Mouse (Mus musculus): ENCODE measurements at regions not wholly inside any gene's neighbourhood (a gene's known extent, or its start where the extent isn't known, plus 50 kb on each side); places are given as distances from the start of the nearest gene placed in this dataset.
"Not testable (repeated sequence)": the region's sequence is repeated elsewhere in the genome, so short reads cannot be mapped to it uniquely, and the experiment has no call there.

DNA sequence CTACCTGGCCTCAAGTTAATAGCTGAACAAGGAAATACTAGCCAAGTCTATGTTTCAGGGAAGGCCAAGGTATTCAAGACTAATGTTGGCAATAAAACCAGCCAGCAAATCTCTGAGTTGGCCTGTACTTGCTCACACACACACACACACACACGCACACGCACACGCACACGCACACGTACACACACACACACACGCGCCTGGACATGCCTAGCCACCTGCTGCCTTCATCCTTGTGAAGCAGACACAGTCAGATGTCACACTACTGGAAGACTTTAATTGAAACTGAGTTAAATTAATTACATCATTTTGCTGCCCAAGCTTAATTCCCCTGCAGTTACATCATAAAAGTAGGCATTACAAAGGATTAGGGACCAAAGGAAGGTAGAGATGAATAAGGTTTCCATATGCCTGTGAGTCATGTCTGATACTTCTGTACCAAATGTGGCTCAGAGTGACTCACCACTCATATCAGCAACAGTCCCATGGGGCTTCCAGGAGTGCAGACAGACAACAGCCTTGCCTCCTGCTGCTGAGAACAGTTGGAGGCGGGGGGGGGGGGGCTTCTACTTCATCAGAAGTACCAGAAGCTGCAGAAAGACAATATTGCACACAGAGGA is 141.7 kb upstream of the Rgma start:
- WGBS = 90% methylated on average over 8 of the region's 8 CpGs
- no peak for ATAC-seq (ENCODE audit: low FRiP score)
- H3K27me3 ChIP-seq (replicated peaks) = no peaks in the 10 kb centered on the region
- H3K4me1 ChIP-seq = no peaks in the 10 kb centered on the region
- no peak overlapping the region for H3K4me3 ChIP-seq (replicated peaks)
- H3K36me3 ChIP-seq = no peaks in the 10 kb centered on the region
- H3K9ac ChIP-seq (replicated peaks) = no peak overlapping the region
- H3K27ac ChIP-seq (replicated peaks) = no peak overlapping the region
- no peak overlapping the region for H3K4me2 ChIP-seq
- H3K9me3 ChIP-seq (replicated peaks) = no peaks in the 10 kb centered on the region

DNA sequence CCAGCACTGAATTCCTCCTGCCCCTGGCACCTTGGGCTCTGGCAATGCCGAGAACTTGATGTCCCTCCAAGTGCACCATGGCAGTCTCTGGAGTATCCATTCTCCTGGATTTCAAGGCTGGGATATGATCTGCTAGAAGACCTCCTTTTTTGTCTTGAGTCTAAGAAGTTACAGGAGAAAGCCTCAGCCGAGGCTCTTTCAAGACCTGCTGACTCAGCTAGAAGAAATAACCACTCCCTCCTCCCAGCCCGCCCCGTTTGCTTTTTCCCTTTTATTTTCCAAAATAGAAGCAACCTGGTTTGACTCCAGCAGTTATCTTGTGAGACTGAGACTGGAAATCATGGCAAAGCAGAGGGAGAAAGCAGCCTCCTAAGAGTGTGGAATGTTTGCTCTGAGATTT is 136.8 kb upstream of the Rgma start:
- no peak overlapping the region for H3K9ac ChIP-seq (replicated peaks)
- no peak overlapping the region for H3K4me2 ChIP-seq
- H3K4me3 ChIP-seq (replicated peaks) = no peak overlapping the region
- no peaks in the 10 kb centered on the region for H3K27me3 ChIP-seq (replicated peaks)
- no peak overlapping the region for H3K27ac ChIP-seq (replicated peaks)
- 22% methylated on average over 4 of the region's 4 CpGs for WGBS
- H3K4me1 ChIP-seq = no peaks in the 10 kb centered on the region
- ATAC-seq (ENCODE audit: low FRiP score) = no peak
- no peaks in the 10 kb centered on the region for H3K36me3 ChIP-seq
- no peaks in the 10 kb centered on the region for H3K9me3 ChIP-seq (replicated peaks)

DNA sequence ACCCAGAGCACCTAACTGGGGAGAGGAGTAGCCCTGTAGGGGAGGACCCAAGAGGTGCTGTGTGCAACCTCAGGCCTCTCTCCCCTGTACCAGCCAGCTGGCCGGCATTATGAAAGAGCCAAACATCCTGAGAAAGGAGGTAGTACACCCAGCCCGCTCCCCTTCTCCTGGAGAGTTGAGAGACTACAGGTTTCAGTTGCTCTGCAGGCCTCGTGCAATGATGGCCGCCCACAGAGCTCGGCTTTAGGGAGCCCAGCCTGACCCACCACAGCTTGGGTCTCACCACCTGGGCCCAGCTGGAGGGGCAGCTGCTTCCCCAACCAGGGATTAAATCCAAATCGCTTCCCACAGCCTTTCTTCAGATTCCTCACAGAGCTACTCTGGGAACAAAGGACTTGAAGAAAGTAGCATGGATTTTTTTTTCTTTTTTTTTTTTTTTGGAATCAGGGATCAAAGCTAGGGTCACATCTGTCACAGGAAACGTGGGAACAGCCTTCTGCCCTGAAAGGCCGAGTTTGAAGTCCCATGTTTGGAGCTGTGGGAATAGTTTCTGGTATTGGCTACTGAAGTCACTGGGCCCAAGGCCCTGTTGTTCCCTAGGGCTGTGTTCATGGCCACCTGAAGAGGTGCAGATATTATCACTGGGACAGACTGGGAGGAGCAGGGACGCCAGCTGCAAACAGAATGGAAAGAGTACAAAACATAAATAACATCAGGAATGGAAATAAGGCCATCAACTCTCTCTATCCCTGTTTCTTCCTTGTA is 131.5 kb upstream of the Rgma start:
- Histone ChIP-seq H3K4me2 (no peak overlapping the region), H3K4me1 (no peaks in the 10 kb centered on the region), H3K9me3 (replicated peaks) (no peaks in the 10 kb centered on the region), H3K36me3 (no peaks in the 10 kb centered on the region), H3K27ac (replicated peaks) (no peak overlapping the region), H3K9ac (replicated peaks) (no peak overlapping the region), H3K27me3 (replicated peaks) (no peaks in the 10 kb centered on the region), H3K4me3 (replicated peaks) (no peak overlapping the region)
- no peak for ATAC-seq (ENCODE audit: low FRiP score)
- 58% methylated on average over 9 of the region's 9 CpGs for WGBS

DNA sequence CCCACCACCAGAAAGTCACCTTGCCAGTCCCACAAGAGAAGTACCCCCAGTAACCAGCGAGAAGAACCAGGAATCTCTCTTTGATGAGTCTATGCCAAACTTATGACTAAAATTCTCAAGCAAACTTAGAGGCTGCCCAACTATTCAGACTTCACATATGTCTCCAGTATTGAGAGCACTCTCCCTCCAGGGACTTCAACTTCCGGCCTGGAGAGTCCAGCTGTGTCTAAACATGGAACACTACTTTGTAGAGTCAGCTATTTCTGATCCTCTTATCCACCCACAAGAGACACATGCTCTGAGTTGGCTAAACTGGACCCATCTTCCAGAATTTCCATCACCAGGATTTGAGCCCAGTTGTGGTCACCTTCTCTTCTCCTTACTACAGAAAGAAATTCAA is 129.9 kb upstream of the Rgma start:
- Histone ChIP-seq H3K36me3 (no peaks in the 10 kb centered on the region), H3K4me2 (no peak overlapping the region), H3K27me3 (replicated peaks) (no peaks in the 10 kb centered on the region), H3K4me1 (peaks cover 1% of the 10 kb centered on the region; the same call in 1 of the 2 replicates), H3K9ac (replicated peaks) (no peak overlapping the region), H3K4me3 (replicated peaks) (no peak overlapping the region), H3K9me3 (replicated peaks) (no peaks in the 10 kb centered on the region), H3K27ac (replicated peaks) (no peak overlapping the region)
- 92% methylated on average over 2 of the region's 2 CpGs for WGBS
- no peak for ATAC-seq (ENCODE audit: low FRiP score)

DNA sequence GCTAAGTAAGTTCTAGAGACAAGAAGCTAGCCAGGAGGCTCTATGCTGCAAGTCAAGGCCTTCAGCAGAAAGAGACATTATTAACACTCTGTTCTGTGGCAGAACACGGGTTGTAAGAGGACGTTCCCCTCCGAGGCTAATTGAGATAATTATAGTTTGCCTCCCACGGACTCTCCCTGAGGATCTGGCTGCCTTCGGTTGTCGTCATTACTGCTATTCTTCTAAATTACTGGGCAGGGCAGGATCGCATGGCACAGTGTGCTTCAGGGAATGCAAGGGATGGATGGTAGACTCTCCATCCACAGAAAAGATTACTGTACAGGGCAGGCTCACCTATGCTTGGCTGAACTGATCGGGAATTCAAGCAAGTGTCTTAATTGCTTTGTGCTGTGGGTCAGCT is 124.7 kb upstream of the Rgma start:
- 24% methylated on average over 8 of the region's 8 CpGs for WGBS
- Histone ChIP-seq H3K36me3 (no peaks in the 10 kb centered on the region), H3K27ac (replicated peaks) (no peak overlapping the region), H3K9me3 (replicated peaks) (no peaks in the 10 kb centered on the region), H3K4me3 (replicated peaks) (no peak overlapping the region), H3K9ac (replicated peaks) (no peak overlapping the region), H3K27me3 (replicated peaks) (no peaks in the 10 kb centered on the region), H3K4me2 (no peak overlapping the region), H3K4me1 (peaks cover 3% of the 10 kb centered on the region; the same call in 1 of the 2 replicates)
- no peak for ATAC-seq (ENCODE audit: low FRiP score)

DNA sequence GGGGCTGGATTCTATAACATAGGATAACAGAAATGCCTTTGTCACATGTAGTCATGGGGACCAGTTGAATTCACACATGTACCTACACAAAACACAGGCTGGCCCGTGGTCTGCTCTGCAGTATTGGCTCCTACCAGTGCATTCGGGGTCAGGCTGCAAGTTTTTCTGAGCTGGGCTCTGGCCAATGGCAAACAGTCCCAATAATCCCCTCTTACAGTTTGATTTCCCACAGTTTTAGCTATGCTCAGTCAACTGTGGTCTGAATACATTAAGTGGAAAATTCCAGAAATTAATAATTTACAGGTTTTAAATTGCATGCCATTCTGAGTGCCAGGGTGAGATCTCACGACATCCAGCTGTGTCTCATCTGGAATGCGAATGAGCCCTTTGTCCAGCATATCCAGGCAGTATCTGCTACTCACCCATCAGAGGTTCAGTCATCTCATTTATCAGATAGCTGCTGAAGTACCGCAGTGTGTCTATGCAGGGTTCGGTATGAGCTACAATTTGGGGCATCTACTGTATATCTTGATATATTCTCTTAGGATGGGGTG is 124.0 kb upstream of the Rgma start:
- Histone ChIP-seq H3K27ac (replicated peaks) (no peak overlapping the region), H3K27me3 (replicated peaks) (no peaks in the 10 kb centered on the region), H3K9ac (replicated peaks) (no peak overlapping the region), H3K36me3 (no peaks in the 10 kb centered on the region), H3K4me2 (no peak overlapping the region), H3K4me3 (replicated peaks) (no peak overlapping the region), H3K4me1 (peaks cover 3% of the 10 kb centered on the region; the same call in 1 of the 2 replicates), H3K9me3 (replicated peaks) (no peaks in the 10 kb centered on the region)
- WGBS = 72% methylated on average over 6 of the region's 6 CpGs
- no peak for ATAC-seq (ENCODE audit: low FRiP score)

DNA sequence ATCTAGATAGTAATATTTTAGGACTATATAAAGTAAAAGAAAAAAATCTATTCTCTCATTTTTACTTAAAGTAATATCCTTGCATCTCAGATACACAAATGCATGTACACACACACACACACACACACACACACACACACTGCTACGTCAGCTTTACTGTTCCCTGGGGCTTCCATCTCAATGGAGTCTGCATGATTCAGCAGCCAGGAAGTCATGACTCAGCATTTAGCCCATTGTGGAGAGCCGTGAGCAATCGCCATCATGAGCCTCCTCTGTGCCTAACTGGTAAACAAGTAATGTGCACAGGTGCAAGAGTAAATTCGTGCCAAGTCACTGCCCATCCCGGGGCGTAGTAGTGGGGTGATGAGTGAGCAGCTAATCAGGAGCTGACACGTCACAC is 120.3 kb upstream of the Rgma start:
- not testable (repeated sequence) for H3K9ac ChIP-seq (replicated peaks); ATAC-seq (ENCODE audit: low FRiP score); H3K27ac ChIP-seq (replicated peaks); H3K4me1 ChIP-seq; H3K27me3 ChIP-seq (replicated peaks); H3K4me3 ChIP-seq (replicated peaks); H3K36me3 ChIP-seq; H3K9me3 ChIP-seq (replicated peaks); H3K4me2 ChIP-seq
- WGBS = 80% methylated on average over 7 of the region's 7 CpGs

DNA sequence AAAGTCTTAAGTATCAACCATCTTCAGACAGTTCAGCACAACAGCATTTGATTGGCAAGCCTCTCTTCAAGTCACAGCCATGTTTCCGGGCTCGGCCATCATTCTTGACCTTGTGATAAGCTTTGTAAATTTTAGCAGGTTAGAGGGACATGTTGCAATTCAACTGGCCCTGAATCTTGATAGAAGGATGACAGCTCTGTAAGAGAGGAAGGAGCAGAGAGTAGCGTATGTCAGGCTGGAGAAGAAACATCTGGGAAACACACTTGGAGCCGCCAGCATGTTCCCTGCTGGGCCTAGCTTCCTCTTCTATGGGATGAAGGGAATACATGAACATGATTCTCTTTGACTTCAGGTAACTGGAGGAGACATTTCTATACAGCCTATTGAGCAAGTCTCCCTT is 115.2 kb upstream of the Rgma start:
- Histone ChIP-seq H3K27me3 (replicated peaks) (no peaks in the 10 kb centered on the region), H3K4me1 (0 out of 2 replicates have a peak, but pooled peaks cover 6% of the 10 kb centered on the region), H3K4me2 (no peak overlapping the region), H3K9ac (replicated peaks) (no peak overlapping the region), H3K27ac (replicated peaks) (no peak overlapping the region), H3K36me3 (no peaks in the 10 kb centered on the region), H3K4me3 (replicated peaks) (no peak overlapping the region), H3K9me3 (replicated peaks) (no peaks in the 10 kb centered on the region)
- WGBS = 93% methylated on average over 4 of the region's 4 CpGs
- no peak for ATAC-seq (ENCODE audit: low FRiP score)

DNA sequence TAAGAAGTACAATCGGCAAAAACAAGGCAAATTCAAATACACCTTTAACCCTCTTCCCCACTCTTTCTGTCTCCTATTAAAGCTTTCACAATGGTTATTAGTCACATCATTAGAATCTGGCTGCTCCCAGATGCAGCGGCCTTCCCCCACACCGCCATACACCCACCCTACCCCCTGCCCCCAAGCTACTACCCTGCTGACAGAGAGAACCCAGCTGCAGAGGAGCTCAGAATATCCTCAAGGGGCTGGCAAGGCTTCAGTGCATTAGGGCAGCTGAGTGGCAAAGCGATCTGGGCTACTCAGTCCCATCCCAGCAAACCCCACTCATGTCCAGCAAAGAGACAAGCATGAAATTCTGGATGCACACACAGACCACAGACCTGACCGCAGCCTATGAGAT is 113.6 kb upstream of the Rgma start:
- Histone ChIP-seq H3K4me3 (replicated peaks) (no peak overlapping the region), H3K9ac (replicated peaks) (no peak overlapping the region), H3K27ac (replicated peaks) (no peak overlapping the region), H3K27me3 (replicated peaks) (no peaks in the 10 kb centered on the region), H3K9me3 (replicated peaks) (no peaks in the 10 kb centered on the region), H3K36me3 (no peaks in the 10 kb centered on the region), H3K4me2 (no peak overlapping the region), H3K4me1 (0 out of 2 replicates have a peak, but pooled peaks cover 6% of the 10 kb centered on the region)
- ATAC-seq (ENCODE audit: low FRiP score) = no peak
- 48% methylated on average over 5 of the region's 5 CpGs for WGBS

DNA sequence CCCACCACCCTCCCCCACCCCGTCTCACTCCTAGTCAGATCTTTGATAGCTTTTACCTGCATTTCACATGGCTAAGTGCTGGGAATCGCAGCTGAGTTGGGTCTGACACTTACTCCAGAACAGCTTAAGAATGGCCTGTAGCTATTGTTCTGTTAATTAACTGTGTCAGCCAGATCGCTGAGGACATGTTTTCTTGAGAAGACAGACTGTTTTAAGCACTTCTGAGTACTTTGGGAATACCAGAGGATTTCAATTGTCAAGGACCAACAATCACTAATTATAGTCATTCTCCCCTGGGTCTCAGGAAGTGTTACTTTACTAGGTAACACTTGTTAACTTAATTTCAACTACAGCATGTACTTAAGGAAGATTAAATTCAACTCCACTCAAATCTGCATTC is 112.8 kb upstream of the Rgma start:
- 26% methylated on average over 3 of the region's 3 CpGs for WGBS

DNA sequence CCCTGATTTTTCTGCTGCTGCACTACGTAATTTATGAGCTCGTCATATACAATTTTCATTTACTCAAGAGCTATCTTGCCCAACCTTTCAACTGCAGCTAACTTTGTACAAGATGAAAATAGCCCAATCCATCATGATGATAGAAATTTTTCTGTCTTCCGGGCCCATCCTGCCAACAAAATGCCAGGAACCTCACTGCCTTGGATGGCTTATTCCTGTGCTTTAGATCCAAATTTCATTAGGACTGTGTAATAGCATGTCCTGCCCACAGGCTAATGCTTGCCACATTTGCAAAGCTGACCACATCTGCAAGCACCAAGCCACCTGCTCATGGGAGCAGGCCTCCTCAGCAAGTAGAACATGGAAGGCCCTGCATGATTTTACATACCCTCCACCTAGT is 105.7 kb upstream of the Rgma start:
- Histone ChIP-seq H3K4me3 (replicated peaks) (no peak overlapping the region), H3K27ac (replicated peaks) (no peak overlapping the region), H3K27me3 (replicated peaks) (no peaks in the 10 kb centered on the region), H3K4me1 (no peaks in the 10 kb centered on the region), H3K36me3 (no peaks in the 10 kb centered on the region), H3K4me2 (no peak overlapping the region), H3K9ac (replicated peaks) (no peak overlapping the region), H3K9me3 (replicated peaks) (no peaks in the 10 kb centered on the region)
- 89% methylated on average over 3 of the region's 3 CpGs for WGBS
- no peak for ATAC-seq (ENCODE audit: low FRiP score)

More for the DNA sequence above, 112.8 kb upstream of the Rgma start:
- Histone ChIP-seq H3K9ac (replicated peaks) (no peak overlapping the region), H3K36me3 (no peaks in the 10 kb centered on the region), H3K27me3 (replicated peaks) (no peaks in the 10 kb centered on the region), H3K4me2 (no peak overlapping the region), H3K27ac (replicated peaks) (no peak overlapping the region), H3K9me3 (replicated peaks) (no peaks in the 10 kb centered on the region), H3K4me3 (replicated peaks) (no peak overlapping the region), H3K4me1 (0 out of 2 replicates have a peak, but pooled peaks cover 6% of the 10 kb centered on the region)
- no peak for ATAC-seq (ENCODE audit: low FRiP score)

DNA sequence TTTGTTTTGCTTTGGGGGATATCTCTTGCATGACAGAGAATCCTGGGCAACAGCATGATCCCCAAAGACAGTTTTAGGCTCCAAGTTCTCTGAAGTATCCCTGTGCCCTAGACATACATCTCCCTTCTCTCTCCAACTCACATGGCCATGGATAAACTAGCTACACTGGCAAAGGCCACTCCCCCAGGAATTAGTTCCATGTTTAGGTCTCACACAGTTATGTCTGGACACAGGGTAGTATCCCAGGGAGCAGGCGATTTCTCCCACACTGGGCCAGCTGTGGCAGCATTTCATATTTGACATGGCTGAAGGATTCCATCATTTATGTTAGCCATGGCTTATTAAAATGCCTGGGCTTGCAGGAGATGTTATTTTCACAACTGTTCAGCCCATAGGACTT is 102.5 kb upstream of the Rgma start:
- Histone ChIP-seq H3K27me3 (replicated peaks) (no peaks in the 10 kb centered on the region), H3K4me2 (no peak overlapping the region), H3K4me1 (no peaks in the 10 kb centered on the region), H3K9ac (replicated peaks) (no peak overlapping the region), H3K36me3 (no peaks in the 10 kb centered on the region), H3K27ac (replicated peaks) (no peak overlapping the region), H3K9me3 (replicated peaks) (no peaks in the 10 kb centered on the region), H3K4me3 (replicated peaks) (no peak overlapping the region)
- ATAC-seq (ENCODE audit: low FRiP score) = no peak
- WGBS = 87% methylated on average over 1 of the region's 1 CpGs

Data from neural tube, embryonic 15.5 days (tissue).